ENCODE assay signal across 10 mouse cellular contexts in the genomic region with DNA sequence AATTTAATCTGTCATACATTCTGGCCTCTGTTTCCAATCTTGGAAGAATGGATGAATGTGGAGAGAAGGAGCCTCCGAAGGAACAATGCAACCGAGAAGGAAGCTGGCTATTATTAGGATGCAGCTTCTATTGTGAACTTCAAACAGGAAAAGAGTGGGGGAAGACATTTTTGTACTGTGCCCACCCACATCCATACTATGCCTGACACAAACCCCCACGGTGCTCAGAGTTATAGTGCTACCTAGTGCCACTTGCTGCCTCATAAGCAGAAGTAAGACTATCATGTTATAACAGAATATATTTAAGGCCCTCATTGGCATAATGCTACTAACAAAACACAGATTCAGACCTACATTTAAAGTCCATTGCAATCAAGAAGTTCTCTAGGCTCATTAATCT. TPM values are rescaled to one million over a fixed set of nuclear protein-coding genes. Genes with fewer than 3 reads are reported as not detected.
DNase-seq lines count a peak whose midpoint lies in the region; ATAC-seq and TF ChIP-seq lines count a peak whose summit lies in the region.
"Had no signal": no experiment of that assay in that cellular context is flagged by ENCODE, and none has a peak within 500 bp of the region (broad histone marks: within the 10 kb centered on the region; RNA-seq: fewer than 3 reads in every experiment).

No protein-coding gene starts in this region.

- no peaks in the 10 kb centered on the region for H3K36me3 ChIP-seq in heart, postnatal 0 days (replicated peaks; ENCODE audit: control insufficient read depth, insufficient read depth, low read length)
- no peaks in the 10 kb centered on the region for H3K36me3 ChIP-seq in heart, embryonic 12.5 days
- H3K36me3 ChIP-seq in hindbrain, embryonic 11.5 days (ENCODE audit: control insufficient read depth, insufficient read depth, low read length) = no peaks in the 10 kb centered on the region
- no peaks in the 10 kb centered on the region for H3K36me3 ChIP-seq in midbrain, embryonic 16.5 days (ENCODE audit: control insufficient read depth, insufficient read depth, low read length)

- no peak overlapping the region for H3K4me2 ChIP-seq in heart, postnatal 0 days (ENCODE audit: low read depth, low read length)
- no peak overlapping the region for H3K4me2 ChIP-seq in heart, embryonic 12.5 days
- no peak overlapping the region for H3K4me2 ChIP-seq in hindbrain, embryonic 11.5 days (replicated peaks; ENCODE audit: low read depth, low read length)
- peak overlapping the region; percentile 49 for H3K4me2 ChIP-seq in midbrain, embryonic 16.5 days (ENCODE audit: low read length)

- no peak for TF ChIP-seq EP300 in heart, postnatal 0 days (IDR thresholded peaks at IDR 0.05; ENCODE audit: low read depth)

- peaks cover 14% of the 10 kb centered on the region for H3K4me1 ChIP-seq in heart, postnatal 0 days (ENCODE audit: control insufficient read depth, insufficient read depth)
- peaks cover 25% of the 10 kb centered on the region for H3K4me1 ChIP-seq in heart, embryonic 12.5 days (replicated peaks)
- no peaks in the 10 kb centered on the region for H3K4me1 ChIP-seq in hindbrain, embryonic 11.5 days (replicated peaks; ENCODE audit: control insufficient read depth, insufficient read depth, low read length)
- peaks cover 30% of the 10 kb centered on the region for H3K4me1 ChIP-seq in midbrain, embryonic 16.5 days (ENCODE audit: control insufficient read depth, insufficient read depth, low read length)

- H3K27ac ChIP-seq in heart, postnatal 0 days (ENCODE audit: low read depth) = peak overlapping the region; percentile 52; the same call in 1 of the 2 replicates
- H3K27ac ChIP-seq in heart, embryonic 12.5 days (ENCODE audit: poor library complexity, severe bottlenecking) = no peak overlapping the region
- peak overlapping the region; percentile 52 for H3K27ac ChIP-seq in hindbrain, embryonic 11.5 days (ENCODE audit: low read depth, low read length)
- peak overlapping the region; percentile 94 for H3K27ac ChIP-seq in midbrain, embryonic 16.5 days (ENCODE audit: low read length)

- ATAC-seq in heart, postnatal 0 days (ENCODE audit: insufficient read depth, low read depth) = no peak
- no peak for ATAC-seq in heart, embryonic 12.5 days (ENCODE audit: insufficient number of reproducible peaks, low FRiP score)
- no peak; the same call in 1 of the 2 replicates for ATAC-seq in hindbrain, embryonic 11.5 days (ENCODE audit: low FRiP score)
- ATAC-seq in midbrain, embryonic 16.5 days = peak; percentile 37
- no peak for ATAC-seq in megakaryocyte-erythroid progenitor cell, adult 5-6 weeks (replicated peaks; ENCODE audit: low FRiP score, low TSS enrichment, poor library complexity, severe bottlenecking)

- intact Hi-C loops in left cerebral cortex, postnatal 14 days (cut with DNase I) = no loop called here

- no peak overlapping the region for H3K9ac ChIP-seq in heart, postnatal 0 days (replicated peaks; ENCODE audit: low read depth, low read length)
- H3K9ac ChIP-seq in heart, embryonic 12.5 days = no peak overlapping the region
- no peak overlapping the region for H3K9ac ChIP-seq in hindbrain, embryonic 11.5 days (ENCODE audit: low read depth, low read length)
- peak overlapping the region; percentile 42; the same call in 1 of the 2 replicates for H3K9ac ChIP-seq in midbrain, embryonic 16.5 days (ENCODE audit: low read depth, low read length)

- no peaks in the 10 kb centered on the region for H3K9me3 ChIP-seq in heart, postnatal 0 days (replicated peaks; ENCODE audit: control insufficient read depth, low read length)
- H3K9me3 ChIP-seq in heart, embryonic 12.5 days (replicated peaks) = no peaks in the 10 kb centered on the region
- no peaks in the 10 kb centered on the region for H3K9me3 ChIP-seq in hindbrain, embryonic 11.5 days (ENCODE audit: control insufficient read depth, low read length)
- H3K9me3 ChIP-seq in midbrain, embryonic 16.5 days (replicated peaks; ENCODE audit: control insufficient read depth, low read length, poor library complexity, severe bottlenecking) = no peaks in the 10 kb centered on the region
- H3K9me3 ChIP-seq: megakaryocyte, embryonic 14.5 days had no signal

- H3K27me3 ChIP-seq in heart, postnatal 0 days (ENCODE audit: control insufficient read depth, insufficient read depth, low read length) = no peaks in the 10 kb centered on the region
- H3K27me3 ChIP-seq in heart, embryonic 12.5 days (replicated peaks) = no peaks in the 10 kb centered on the region
- no peaks in the 10 kb centered on the region for H3K27me3 ChIP-seq in hindbrain, embryonic 11.5 days (ENCODE audit: control insufficient read depth, insufficient read depth, low read length)
- no peaks in the 10 kb centered on the region for H3K27me3 ChIP-seq in midbrain, embryonic 16.5 days (ENCODE audit: control insufficient read depth, insufficient read depth, low read depth, low read length)
- H3K27me3 ChIP-seq: megakaryocyte, embryonic 14.5 days had no signal

- 46% methylated on average over 3 of the region's 3 CpGs for WGBS in heart, postnatal 0 days
- WGBS in heart, embryonic 12.5 days = 48% methylated on average over 3 of the region's 3 CpGs
- 58% methylated on average over 3 of the region's 3 CpGs for WGBS in hindbrain, embryonic 11.5 days
- 14% methylated on average over 3 of the region's 3 CpGs for WGBS in midbrain, embryonic 16.5 days

- no peak for TF ChIP-seq CTCF in heart, postnatal 0 days (IDR thresholded peaks at IDR 0.05; ENCODE audit: low read depth)

- DNase-seq in heart, postnatal 0 days (ENCODE audit: low spot score) = no peak
- DNase-seq in brain, adult 2 months (ENCODE audit: low read depth, low spot score) = peak; percentile 47
- no peak for DNase-seq in hindbrain, embryonic 11.5 days (ENCODE audit: low spot score)
- no peak for DNase-seq in thymus, postnatal 4 days
- no peak for DNase-seq in left cerebral cortex, postnatal 14 days (ENCODE audit: low spot score in 2 of 2)

- H3K4me3 ChIP-seq in heart, postnatal 0 days (ENCODE audit: low read depth, low read length) = no peak overlapping the region
- no peak overlapping the region for H3K4me3 ChIP-seq in heart, embryonic 12.5 days
- H3K4me3 ChIP-seq in hindbrain, embryonic 11.5 days (ENCODE audit: low read depth, low read length) = no peak overlapping the region
- no peak overlapping the region for H3K4me3 ChIP-seq in midbrain, embryonic 16.5 days (ENCODE audit: low read depth, low read length)
- H3K4me3 ChIP-seq: erythroblast, embryonic 14.5 days had no signal

RNA-seq across cellular contexts. Expression of a gene that starts 11.6 kb away (rescaled TPM):
- 291 and 343 TPM in 2 replicates for total RNA-seq in heart, postnatal 0 days (2014; rRNA removed; ENCODE audit: low replicate concordance)
- polyA plus RNA-seq in heart, postnatal 0 days (2015; fragmentation: Nextera tagmentation; extraction: Ambion mirVana) = 90.8 and 105 TPM in 2 replicates
- polyA plus RNA-seq in heart, embryonic 12.5 days (2016; fragmentation: Nextera tagmentation; extraction: Ambion mirVana) = 111 and 117 TPM in 2 replicates
- polyA plus RNA-seq in hindbrain, embryonic 11.5 days (2014; fragmentation: Nextera tagmentation; extraction: Ambion mirVana) = 422 and 447 TPM in 2 replicates
- 3,297 and 3,828 TPM in 2 replicates for polyA plus RNA-seq in midbrain, embryonic 16.5 days (2015; fragmentation: Nextera tagmentation; extraction: Ambion mirVana)
- 1,000 to 10,000 TPM; 1,973 to 2,002 TPM for total RNA-seq in left cerebral cortex, postnatal 14 days (2021)
- total RNA-seq in megakaryocyte-erythroid progenitor cell, adult 5-6 weeks (2014; fragmentation: Nextera tagmentation) = 18.2 and 19.1 TPM in 2 replicates
- total RNA-seq in megakaryocyte-erythroid progenitor cell, adult 5-6 weeks (2017) = 19.0 and 21.9 TPM in 2 replicates

RNA-seq across cellular contexts. Expression of a gene that starts 40.9 kb away (rescaled TPM):
- 157 and 227 TPM in 2 replicates for total RNA-seq in heart, postnatal 0 days (2014; rRNA removed; ENCODE audit: low replicate concordance)
- 16.9 and 19.7 TPM in 2 replicates for polyA plus RNA-seq in heart, postnatal 0 days (2015; fragmentation: Nextera tagmentation; extraction: Ambion mirVana)
- 24.2 and 28.8 TPM in 2 replicates for polyA plus RNA-seq in heart, embryonic 12.5 days (2016; fragmentation: Nextera tagmentation; extraction: Ambion mirVana)
- polyA plus RNA-seq in hindbrain, embryonic 11.5 days (2014; fragmentation: Nextera tagmentation; extraction: Ambion mirVana) = 318 and 341 TPM in 2 replicates
- polyA plus RNA-seq in midbrain, embryonic 16.5 days (2015; fragmentation: Nextera tagmentation; extraction: Ambion mirVana) = 1,230 and 1,315 TPM in 2 replicates
- total RNA-seq in left cerebral cortex, postnatal 14 days (2021) = 100 to 1,000 TPM; 348 to 398 TPM
- total RNA-seq in megakaryocyte-erythroid progenitor cell, adult 5-6 weeks (2014; fragmentation: Nextera tagmentation) = not detected in 2 replicates
- total RNA-seq in megakaryocyte-erythroid progenitor cell, adult 5-6 weeks (2017) = not detected in 2 replicates

RNA-seq across cellular contexts. Expression of a gene that starts 52.0 kb away (rescaled TPM):
- 57.1 and 64.2 TPM in 2 replicates for total RNA-seq in heart, postnatal 0 days (2014; rRNA removed; ENCODE audit: low replicate concordance)
- 53.2 and 58.9 TPM in 2 replicates for polyA plus RNA-seq in heart, postnatal 0 days (2015; fragmentation: Nextera tagmentation; extraction: Ambion mirVana)
- 44.4 and 50.5 TPM in 2 replicates for polyA plus RNA-seq in heart, embryonic 12.5 days (2016; fragmentation: Nextera tagmentation; extraction: Ambion mirVana)
- polyA plus RNA-seq in hindbrain, embryonic 11.5 days (2014; fragmentation: Nextera tagmentation; extraction: Ambion mirVana) = 30.3 and 31.1 TPM in 2 replicates
- 39.2 and 45.1 TPM in 2 replicates for polyA plus RNA-seq in midbrain, embryonic 16.5 days (2015; fragmentation: Nextera tagmentation; extraction: Ambion mirVana)
- total RNA-seq in left cerebral cortex, postnatal 14 days (2021) = 10 to 100 TPM; 33.7 to 38.3 TPM
- total RNA-seq in megakaryocyte-erythroid progenitor cell, adult 5-6 weeks (2014; fragmentation: Nextera tagmentation) = 15.3 and 33.4 TPM in 2 replicates
- 16.5 and 27.3 TPM in 2 replicates for total RNA-seq in megakaryocyte-erythroid progenitor cell, adult 5-6 weeks (2017)

Comparison
In these comparisons a context has a peak if more than half of its experiments do, and no peak if none do; other contexts are left out.
1. RNA of a gene that starts 40.9 kb away (polyA plus RNA-seq): 1,230 to 1,315 TPM in midbrain, embryonic 16.5 days and 318 to 341 TPM in hindbrain, embryonic 11.5 days; 24.2 to 28.8 TPM in heart, embryonic 12.5 days and 16.9 to 19.7 TPM in heart, postnatal 0 days; every median in the first group is over 10 times any median in the second.